Mouse (Mus musculus) forebrain, postnatal 0 days (tissue): ENCODE data around the gene Rad51b. TPM values are rescaled to one million over a fixed set of nuclear protein-coding genes. Genes with fewer than 3 reads are reported as not detected.

Source experiments
- ATAC-seq: fragments of 200-750 bp; cut with Nextera tagmentation; 2 replicates; pipeline ENCODE4 v1.8.0; 2017; ENCODE audit warnings: mild to moderate bottlenecking, moderate library complexity
- DNase-seq: peaks from one replicate; pipeline ENCODE4 v3.0.0-alpha.2; 2015
- H3K27ac ChIP-seq: fragments of 300-500 bp; sonication (generic); 2 replicates; pipeline ENCODE4 v1.5.1; 2014; ENCODE audit warnings: low read depth, mild to moderate bottlenecking, antibody characterized with exemption, low read length, moderate library complexity, mixed read lengths
- H3K27me3 ChIP-seq: fragments of 300-500 bp; sonication (generic); 2 replicates; pipeline ENCODE4 v1.6.1; 2014; ENCODE audit warnings: mild to moderate bottlenecking, low read length, mixed read lengths; ENCODE audit not compliant: insufficient read depth
- H3K36me3 ChIP-seq: fragments of 300-500 bp; sonication (generic); 2 replicates; pipeline ENCODE4 v1.6.1; 2014; ENCODE audit warnings: mild to moderate bottlenecking, moderate library complexity; ENCODE audit not compliant: insufficient read depth
- H3K4me1 ChIP-seq: fragments of 300-500 bp; sonication (generic); 2 replicates; pipeline ENCODE4 v1.6.1; 2014; ENCODE audit warnings: antibody characterized with exemption; ENCODE audit not compliant: insufficient read depth
- H3K4me2 ChIP-seq: fragments of 300-500 bp; sonication (generic); 2 replicates; pipeline ENCODE4 v1.6.1; 2014; ENCODE audit warnings: low read depth, mild to moderate bottlenecking, moderate library complexity
- H3K4me3 ChIP-seq: fragments of 300-500 bp; sonication (generic); 2 replicates; pipeline ENCODE4 v1.5.1; 2014; ENCODE audit warnings: low read depth, low read length, mixed read lengths
- H3K9ac ChIP-seq: fragments of 300-500 bp; sonication (generic); 2 replicates; pipeline ENCODE4 v1.6.1; 2014; ENCODE audit warnings: mild to moderate bottlenecking
- H3K9me3 ChIP-seq: fragments of 300-500 bp; sonication (generic); 2 replicates; pipeline ENCODE4 v1.6.1; 2016; ENCODE audit warnings: low read length
- CTCF ChIP-seq: sonication (generic); IDR thresholded peaks from 2 replicates; pipeline ENCODE4 v1.5.1; 2016; ENCODE audit warnings: antibody characterized with exemption, control low read depth, low read depth
- WGBS: fragments of 180-500 bp; shearing (Covaris S2); extraction: QIAGEN DNeasy Blood & Tissue Kit; methylation state at CpG from one replicate; pipeline ENCODE4 v1.1.7; 2014; 5-methylcytosine and 5-hydroxymethylcytosine counted together
- polyA plus RNA-seq: library from polyadenylated mRNA; unstranded; fragments of >200 nt; fragmentation: Nextera tagmentation; extraction: Ambion mirVana; gene quantifications from 2 replicates; pipeline ENCODE4 v1.2.1, GENCODE M21; 2015
- total RNA-seq: library from RNA; depleted of rRNA; stranded (reverse); fragments of >200 nt; gene quantifications from 2 replicates; pipeline ENCODE4 v1.2.3, GENCODE M21; 2014

Rad51b gene
- total and polyA plus RNA-seq, 2 experiments from 2014 or later: 0.62 to 1.1 TPM

DNA sequence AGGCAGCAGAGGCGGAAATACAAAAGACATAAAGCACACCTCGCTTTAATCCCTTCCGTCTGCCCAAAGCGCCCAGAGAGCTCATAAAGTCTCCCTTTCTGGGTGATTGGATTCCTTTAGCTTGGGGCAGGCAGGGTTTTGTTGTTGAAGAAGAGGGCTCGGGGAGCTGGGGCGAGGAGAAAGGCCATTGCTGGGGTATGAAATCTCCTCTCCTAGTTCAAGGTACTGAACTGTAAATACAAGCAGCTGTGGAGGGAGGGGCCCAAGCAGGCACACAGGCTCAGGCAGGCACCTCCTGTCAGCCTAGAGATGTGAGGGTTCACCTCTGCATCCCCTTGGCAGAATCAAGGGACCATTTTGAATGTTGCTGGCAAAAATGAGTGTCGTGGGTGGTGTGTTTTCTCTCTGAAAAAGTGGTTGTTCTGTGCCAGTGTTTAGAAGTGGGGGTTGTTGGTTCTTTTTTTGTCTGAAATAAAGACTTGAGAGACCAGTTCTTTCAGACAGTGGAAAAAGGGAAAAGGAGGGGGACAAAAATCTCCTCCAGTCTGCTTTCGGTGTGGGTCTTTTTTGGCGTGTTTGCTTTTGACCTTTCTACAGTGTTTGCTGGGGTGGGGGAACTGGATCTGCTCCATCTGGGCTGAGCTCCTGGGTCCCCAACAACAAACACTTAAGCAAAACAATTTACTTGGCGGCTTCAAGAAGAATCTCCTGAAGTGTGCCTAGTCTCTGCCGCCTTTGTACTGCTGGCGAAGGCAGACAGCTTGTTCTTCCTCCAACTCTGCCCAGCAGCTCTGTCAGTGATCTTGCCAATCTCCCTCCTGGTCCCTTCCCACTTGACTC lies 418.6 kb downstream of the Rad51b start:
- Histone ChIP-seq H3K4me1 (0 out of 2 replicates have a peak, but pooled peaks cover 6% of the 10 kb centered on the region), H3K9me3 (no peaks in the 10 kb centered on the region), H3K36me3 (no peaks in the 10 kb centered on the region), H3K27me3 (no peaks in the 10 kb centered on the region), H3K9ac (no peak overlapping the region), H3K27ac (no peak overlapping the region; the same call in 1 of the 2 replicates), H3K4me3 (no peak overlapping the region), H3K4me2 (no peak overlapping the region)
- no peak for ATAC-seq
- no peak for DNase-seq
- no peak for TF ChIP-seq CTCF
- WGBS: 18% methylated on average over 12 of the region's 12 CpGs

DNA sequence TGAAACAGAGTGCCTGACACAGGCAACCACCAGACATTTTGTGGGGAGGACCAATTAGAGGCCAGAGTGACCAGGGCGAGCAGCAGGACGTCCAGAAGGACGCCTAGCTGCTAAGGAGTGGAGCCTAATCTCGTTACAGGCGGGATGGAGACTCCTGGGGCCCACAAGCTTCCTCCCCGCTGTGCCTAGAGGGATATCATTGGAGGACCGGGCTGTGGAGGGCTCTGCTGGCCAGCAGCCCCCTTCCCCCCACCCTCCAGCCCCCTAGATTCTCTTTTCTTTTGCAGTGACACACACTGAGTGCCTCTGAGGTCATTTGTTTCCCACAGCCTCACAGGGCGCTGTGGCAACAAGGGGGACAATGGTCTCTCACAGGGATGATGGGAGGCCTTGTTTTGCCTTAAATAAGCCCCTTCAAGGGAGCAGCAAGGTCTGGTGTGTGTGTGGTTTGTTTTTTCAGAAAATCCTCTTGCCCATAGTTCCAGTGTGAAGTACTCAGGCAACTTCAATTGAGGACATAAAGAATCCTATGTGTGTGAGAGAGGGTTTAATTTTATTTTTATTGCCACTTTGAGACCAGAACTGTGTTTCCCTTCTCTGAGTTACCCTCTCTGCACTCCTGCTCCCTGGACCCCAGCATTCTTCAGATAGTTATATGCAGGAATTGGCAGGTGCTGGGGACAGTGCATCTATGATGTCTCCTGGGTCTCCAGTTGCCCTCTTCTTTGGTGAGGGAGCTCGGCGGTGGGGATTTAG lies 422.2 kb downstream of the Rad51b start:
- H3K36me3 ChIP-seq: no peaks in the 10 kb centered on the region
- no peak overlapping the region for H3K4me2 ChIP-seq
- no peak for TF ChIP-seq CTCF
- H3K9me3 ChIP-seq: no peaks in the 10 kb centered on the region
- no peak overlapping the region for H3K9ac ChIP-seq
- DNase-seq: peak; percentile 56
- H3K27me3 ChIP-seq: no peaks in the 10 kb centered on the region
- peak; percentile 93 for ATAC-seq
- H3K4me3 ChIP-seq: no peak overlapping the region
- H3K4me1 ChIP-seq: 0 out of 2 replicates have a peak, but pooled peaks cover 6% of the 10 kb centered on the region
- H3K27ac ChIP-seq: peak overlapping the region; percentile 62
- WGBS: 8% methylated on average over 10 of the region's 10 CpGs

DNA sequence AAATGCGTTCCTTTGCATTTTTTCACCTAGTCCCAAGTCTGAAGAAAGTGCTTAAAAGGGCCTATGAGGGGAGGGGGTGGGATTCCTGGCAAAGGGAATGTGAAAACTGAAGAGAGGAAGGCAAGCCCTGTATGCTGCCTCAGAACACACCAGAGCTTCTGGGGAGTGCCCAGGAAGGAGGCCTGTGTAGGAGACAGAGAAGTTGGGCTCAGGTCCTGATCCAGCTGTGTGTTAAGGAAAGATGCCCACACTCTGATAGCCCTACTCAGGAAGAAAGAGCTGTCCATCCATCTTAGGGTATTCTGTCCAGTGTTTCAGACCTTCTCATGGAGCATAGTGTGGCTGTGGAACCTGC lies 422.7 kb downstream of the Rad51b start:
- H3K4me3 ChIP-seq: no peak overlapping the region
- no peak overlapping the region for H3K4me2 ChIP-seq
- no peaks in the 10 kb centered on the region for H3K9me3 ChIP-seq
- peak overlapping the region; percentile 62 for H3K27ac ChIP-seq
- no peak overlapping the region for H3K9ac ChIP-seq
- TF ChIP-seq CTCF: no peak
- 0 out of 2 replicates have a peak, but pooled peaks cover 6% of the 10 kb centered on the region for H3K4me1 ChIP-seq
- no peak for ATAC-seq
- DNase-seq: no peak
- no peaks in the 10 kb centered on the region for H3K27me3 ChIP-seq
- 15% methylated on average over 1 of the region's 1 CpGs for WGBS
- H3K36me3 ChIP-seq: no peaks in the 10 kb centered on the region

DNA sequence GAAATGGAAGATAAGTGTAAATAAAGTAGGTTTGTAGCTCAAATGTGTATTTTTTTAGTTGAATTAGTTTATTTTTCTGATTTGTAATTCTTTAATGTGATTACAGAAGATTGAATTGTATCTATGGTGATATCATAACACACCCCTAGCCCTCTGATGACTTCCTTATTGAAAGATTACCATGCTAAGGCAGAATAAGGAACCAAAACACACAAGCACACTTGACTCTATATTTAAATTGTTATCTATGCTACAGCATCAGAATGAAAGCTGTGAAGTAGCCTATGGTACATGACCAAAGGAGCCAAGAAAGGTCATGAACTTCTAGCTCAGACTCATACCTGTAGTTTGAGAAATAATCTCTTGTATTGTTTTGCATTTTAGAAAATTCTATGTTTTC lies 427.8 kb downstream of the Rad51b start:
- Histone ChIP-seq H3K36me3 (no peaks in the 10 kb centered on the region), H3K4me1 (0 out of 2 replicates have a peak, but pooled peaks cover 2% of the 10 kb centered on the region), H3K27ac (no peak overlapping the region), H3K4me3 (no peak overlapping the region), H3K4me2 (no peak overlapping the region), H3K27me3 (no peaks in the 10 kb centered on the region), H3K9me3 (peaks cover 11% of the 10 kb centered on the region), H3K9ac (no peak overlapping the region)
- ATAC-seq: no peak
- TF ChIP-seq CTCF: no peak
- DNase-seq: no peak

DNA sequence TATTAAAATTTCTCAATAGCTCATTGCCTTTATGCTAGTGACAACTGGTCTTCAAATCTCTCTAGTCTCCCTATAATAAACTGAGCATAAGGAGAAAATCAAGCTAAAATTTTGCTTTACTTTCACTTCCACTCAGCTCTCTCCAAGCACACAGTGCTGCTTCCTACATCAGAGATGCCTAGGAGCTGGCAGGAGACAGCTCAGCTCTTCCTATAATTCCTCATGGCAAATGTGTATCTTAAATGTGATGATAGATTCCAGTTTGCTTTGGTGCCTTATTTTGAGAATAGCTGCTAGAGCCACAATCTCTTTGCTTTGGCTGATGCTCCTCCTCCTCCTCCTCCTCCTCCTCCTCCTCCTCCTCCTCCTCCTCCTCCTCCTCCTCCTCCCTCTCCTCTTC lies 428.6 kb downstream of the Rad51b start:
- no peaks in the 10 kb centered on the region for H3K27me3 ChIP-seq
- no peak overlapping the region for H3K4me2 ChIP-seq
- ATAC-seq: no peak
- DNase-seq: no peak
- peaks cover 11% of the 10 kb centered on the region for H3K9me3 ChIP-seq
- no peak overlapping the region for H3K4me3 ChIP-seq
- no peak overlapping the region for H3K9ac ChIP-seq
- H3K27ac ChIP-seq: no peak overlapping the region
- TF ChIP-seq CTCF: no peak
- H3K4me1 ChIP-seq: peaks cover 5% of the 10 kb centered on the region; the same call in 1 of the 2 replicates
- no peaks in the 10 kb centered on the region for H3K36me3 ChIP-seq

DNA sequence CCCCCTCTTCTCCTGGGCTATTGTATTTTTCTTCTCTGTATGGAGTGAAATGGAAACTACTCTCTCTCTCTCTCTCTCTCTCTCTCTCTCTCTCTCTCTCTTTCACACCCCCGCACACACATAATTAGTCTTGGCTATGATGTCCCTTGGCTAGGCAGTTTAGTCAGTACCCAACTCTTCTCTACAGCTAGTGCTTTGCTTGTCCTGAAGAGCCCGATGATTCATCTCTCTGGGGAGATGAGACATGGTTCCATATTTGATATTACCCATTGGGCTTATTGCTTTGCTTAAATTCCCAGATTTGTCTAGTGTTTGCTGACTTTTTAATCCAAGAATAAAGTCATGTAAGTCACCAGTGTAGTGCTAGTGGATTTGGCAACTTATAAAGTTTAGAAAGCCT lies 429.0 kb downstream of the Rad51b start:
- 68% methylated on average over 2 of the region's 2 CpGs for WGBS
- Histone ChIP-seq H3K4me1 (peaks cover 5% of the 10 kb centered on the region; the same call in 1 of the 2 replicates), H3K36me3 (no peaks in the 10 kb centered on the region), H3K27ac (no peak overlapping the region), H3K4me2 (no peak overlapping the region), H3K9me3 (peaks cover 11% of the 10 kb centered on the region), H3K27me3 (no peaks in the 10 kb centered on the region), H3K9ac (no peak overlapping the region), H3K4me3 (no peak overlapping the region)
- DNase-seq (no peak), ATAC-seq (no peak)
- TF ChIP-seq CTCF: no peak

DNA sequence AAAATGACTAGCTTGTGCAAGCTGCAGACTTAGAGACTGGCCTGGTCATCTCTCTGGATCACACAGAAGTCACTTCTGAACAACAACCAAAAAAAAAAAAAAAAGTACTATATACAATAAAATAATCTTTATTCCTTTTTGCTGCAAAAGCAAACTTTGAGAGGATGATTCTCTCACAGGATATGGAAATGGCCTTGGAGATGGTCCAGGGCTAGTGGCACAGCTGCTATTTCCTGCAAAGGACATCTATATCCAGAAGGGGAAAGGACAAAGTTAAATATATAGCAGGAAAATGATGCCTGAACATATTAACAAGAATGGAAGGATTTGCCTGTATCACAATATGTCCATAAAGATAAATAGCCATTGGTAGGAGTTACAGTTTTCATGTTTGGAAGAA lies 429.9 kb downstream of the Rad51b start:
- no peak overlapping the region for H3K4me3 ChIP-seq
- H3K36me3 ChIP-seq: no peaks in the 10 kb centered on the region
- H3K9ac ChIP-seq: no peak overlapping the region
- DNase-seq (no peak), ATAC-seq (no peak)
- no peaks in the 10 kb centered on the region for H3K27me3 ChIP-seq
- H3K4me1 ChIP-seq: peaks cover 5% of the 10 kb centered on the region; the same call in 1 of the 2 replicates
- no peak overlapping the region for H3K4me2 ChIP-seq
- H3K27ac ChIP-seq: no peak overlapping the region
- peaks cover 11% of the 10 kb centered on the region for H3K9me3 ChIP-seq
- no peak for TF ChIP-seq CTCF
